Mouse (Mus musculus) liver, embryonic 12.5 days (tissue): Measurements from ENCODE around the gene Zfp553. TPM values are rescaled to one million over a fixed set of nuclear protein-coding genes. Genes with fewer than 3 reads are reported as not detected.

Experiments used
- ATAC-seq: fragments of 200-750 bp; cut with Nextera tagmentation; 2 replicates; pipeline ENCODE4 v1.8.0; 2017; ENCODE audit warnings: moderate number of reproducible peaks, mild to moderate bottlenecking, moderate library complexity
- H3K27ac ChIP-seq: fragments of 300-500 bp; sonication (generic); 2 replicates; pipeline ENCODE4 v1.5.1; 2016; ENCODE audit warnings: mild to moderate bottlenecking
- H3K27me3 ChIP-seq: fragments of 300-500 bp; sonication (generic); replicated peaks from 2 replicates; pipeline ENCODE4 v1.6.1; 2016; ENCODE audit warnings: mild to moderate bottlenecking, moderate library complexity
- H3K36me3 ChIP-seq: fragments of 300-500 bp; sonication (generic); 2 replicates; pipeline ENCODE4 v1.6.1; 2016; ENCODE audit warnings: mild to moderate bottlenecking, moderate library complexity
- H3K4me1 ChIP-seq: fragments of 300-500 bp; sonication (generic); 2 replicates; pipeline ENCODE4 v1.6.1; 2016
- H3K4me2 ChIP-seq: fragments of 300-500 bp; sonication (generic); 2 replicates; pipeline ENCODE4 v1.6.1; 2016; ENCODE audit warnings: mild to moderate bottlenecking, moderate library complexity
- H3K4me3 ChIP-seq: fragments of 300-500 bp; sonication (generic); 2 replicates; pipeline ENCODE4 v1.5.1; 2016; ENCODE audit warnings: mild to moderate bottlenecking, moderate library complexity
- H3K9ac ChIP-seq: fragments of 300-500 bp; sonication (generic); 2 replicates; pipeline ENCODE4 v1.6.1; 2016; ENCODE audit warnings: mild to moderate bottlenecking, moderate library complexity
- H3K9me3 ChIP-seq: fragments of 300-500 bp; sonication (generic); replicated peaks from 2 replicates; pipeline ENCODE4 v1.6.1; 2016; ENCODE audit warnings: mild to moderate bottlenecking, moderate library complexity
- WGBS: fragments of 180-500 bp; shearing (Covaris S2); methylation state at CpG from one replicate; pipeline ENCODE4 v1.1.7; 2016; ENCODE audit not compliant: insufficient replicate concordance; 5-methylcytosine and 5-hydroxymethylcytosine counted together
- polyA plus RNA-seq: library from polyadenylated mRNA; unstranded; fragments of >200 nt; fragmentation: Nextera tagmentation; extraction: Ambion mirVana; gene quantifications from 2 replicates; pipeline ENCODE4 v1.2.1, GENCODE M21; 2016

Zfp553 gene
- polyA plus RNA-seq, 1 experiment from 2014 or later, result 13.7 TPM

GRCm38 (mm10) chr7:127262218-127262961 lies 29.5 kb downstream of the Zfp553 start:
- peak overlapping the region; percentile 32; the same call in 1 of the 2 replicates for H3K4me2 ChIP-seq

GRCm38 (mm10) chr7:127263526-127263925 lies 30.7 kb downstream of the Zfp553 start:
- peaks cover 8% of the 10 kb centered on the region for H3K9me3 ChIP-seq
- no peak overlapping the region for H3K27ac ChIP-seq
- H3K9ac ChIP-seq, result no peak overlapping the region
- H3K27me3 ChIP-seq, result peaks cover 7% of the 10 kb centered on the region; the same call in 1 of the 2 replicates
- WGBS, result 88% methylated on average over 3 of the region's 3 CpGs
- ATAC-seq, result no peak
- H3K4me3 ChIP-seq, result no peak overlapping the region
- H3K4me2 ChIP-seq, result no peak overlapping the region
- peaks cover 44% of the 10 kb centered on the region for H3K4me1 ChIP-seq
- H3K36me3 ChIP-seq, result peaks cover 5% of the 10 kb centered on the region; the same call in 1 of the 2 replicates

More at GRCm38 (mm10) chr7:127262218-127262961, 29.5 kb downstream of the Zfp553 start:
- WGBS, result 48% methylated on average over 10 of the region's 10 CpGs
- Histone ChIP-seq H3K27me3 (peaks cover 7% of the 10 kb centered on the region; the same call in 1 of the 2 replicates), H3K9ac (no peak overlapping the region), H3K9me3 (0 out of 2 replicates have a peak, but pooled peaks cover 3% of the 10 kb centered on the region), H3K27ac (no peak overlapping the region), H3K4me1 (peaks cover 50% of the 10 kb centered on the region), H3K4me3 (no peak overlapping the region), H3K36me3 (peaks cover 8% of the 10 kb centered on the region; the same call in 1 of the 2 replicates)
- no peak for ATAC-seq

GRCm38 (mm10) chr7:127270256-127270655 lies 37.4 kb downstream of the Zfp553 start:
- Histone ChIP-seq H3K9ac (no peak overlapping the region), H3K4me1 (peaks cover 44% of the 10 kb centered on the region), H3K4me2 (no peak overlapping the region), H3K4me3 (no peak overlapping the region), H3K27ac (no peak overlapping the region), H3K27me3 (no peaks in the 10 kb centered on the region), H3K9me3 (peaks cover 8% of the 10 kb centered on the region), H3K36me3 (peaks cover 47% of the 10 kb centered on the region)
- 74% methylated on average over 2 of the region's 2 CpGs for WGBS
- no peak for ATAC-seq

- 69% methylated on average over 5 of the region's 5 CpGs for WGBS
- H3K4me1 ChIP-seq, result peaks cover 45% of the 10 kb centered on the region
- H3K4me3 ChIP-seq, result no peak overlapping the region
- H3K27ac ChIP-seq, result 0 out of 2 replicates have a peak overlapping the region, but pooled peaks have one; percentile 33
- no peak overlapping the region for H3K9ac ChIP-seq
- H3K27me3 ChIP-seq, result no peaks in the 10 kb centered on the region
- H3K4me2 ChIP-seq, result peak overlapping the region; percentile 95
- H3K36me3 ChIP-seq, result peaks cover 47% of the 10 kb centered on the region
- ATAC-seq, result no peak
- H3K9me3 ChIP-seq, result peaks cover 8% of the 10 kb centered on the region
Measured at GRCm38 (mm10) chr7:127270666-127271065, 37.8 kb downstream of the Zfp553 start.

- Histone ChIP-seq H3K27ac (0 out of 2 replicates have a peak overlapping the region, but pooled peaks have one; percentile 33), H3K9me3 (peaks cover 8% of the 10 kb centered on the region), H3K4me3 (0 out of 2 replicates have a peak overlapping the region, but pooled peaks have one; percentile 23), H3K27me3 (no peaks in the 10 kb centered on the region), H3K4me1 (peaks cover 45% of the 10 kb centered on the region), H3K4me2 (peak overlapping the region; percentile 95), H3K36me3 (peaks cover 47% of the 10 kb centered on the region), H3K9ac (no peak overlapping the region; the same call in 1 of the 2 replicates)
- 87% methylated on average over 4 of the region's 4 CpGs for WGBS
- ATAC-seq, result no peak
Measured at GRCm38 (mm10) chr7:127271093-127271492, 38.2 kb downstream of the Zfp553 start.

GRCm38 (mm10) chr7:127272566-127272965 lies 39.7 kb downstream of the Zfp553 start:
- Histone ChIP-seq H3K36me3 (peaks cover 47% of the 10 kb centered on the region), H3K9me3 (peaks cover 8% of the 10 kb centered on the region), H3K27me3 (no peaks in the 10 kb centered on the region), H3K4me2 (peak overlapping the region; percentile 95), H3K4me1 (peaks cover 45% of the 10 kb centered on the region), H3K27ac (peak overlapping the region; percentile 90), H3K4me3 (peak overlapping the region; percentile 96), H3K9ac (peak overlapping the region; percentile 97)
- ATAC-seq, result no peak
- 88% methylated on average over 15 of the region's 15 CpGs for WGBS

- 8% methylated on average over 50 of the region's 50 CpGs for WGBS
- no peaks in the 10 kb centered on the region for H3K27me3 ChIP-seq
- H3K36me3 ChIP-seq, result peaks cover 44% of the 10 kb centered on the region
- peak overlapping the region; percentile 90 for H3K27ac ChIP-seq
- peak overlapping the region; percentile 97 for H3K9ac ChIP-seq
- H3K9me3 ChIP-seq, result peaks cover 5% of the 10 kb centered on the region
- H3K4me2 ChIP-seq, result peak overlapping the region; percentile 95
- ATAC-seq, result peak; percentile 52
- peaks cover 51% of the 10 kb centered on the region for H3K4me1 ChIP-seq
- peak overlapping the region; percentile 96 for H3K4me3 ChIP-seq
Measured at GRCm38 (mm10) chr7:127273118-127273923, 40.5 kb downstream of the Zfp553 start.

GRCm38 (mm10) chr7:127273925-127274789 lies 41.3 kb downstream of the Zfp553 start, which contains the start of gene Sephs2:
TSS of gene Sephs2 (minus strand) at chr7:127274055.
- 5% methylated on average over 39 of the region's 39 CpGs for WGBS
- Histone ChIP-seq H3K4me1 (peaks cover 60% of the 10 kb centered on the region), H3K9me3 (no peaks in the 10 kb centered on the region; the same call in 1 of the 2 replicates), H3K4me3 (peak within 1 kb of the TSS; percentile 96), H3K27me3 (no peaks in the 10 kb centered on the region), H3K9ac (peak within 1 kb of the TSS; percentile 97), H3K4me2 (peak within 1 kb of the TSS; percentile 95), H3K36me3 (peaks cover 37% of the 10 kb centered on the region), H3K27ac (peak within 1 kb of the TSS; percentile 90)
- ATAC-seq, result peak; percentile 84

- H3K4me1 ChIP-seq, result peaks cover 65% of the 10 kb centered on the region
- H3K36me3 ChIP-seq, result peaks cover 13% of the 10 kb centered on the region
- no peak overlapping the region for H3K4me2 ChIP-seq
- H3K27ac ChIP-seq, result peak overlapping the region; percentile 59; the same call in 1 of the 2 replicates
- WGBS, result 64% methylated on average over 5 of the region's 5 CpGs
- no peak overlapping the region for H3K9ac ChIP-seq
- no peaks in the 10 kb centered on the region for H3K9me3 ChIP-seq
- ATAC-seq, result no peak
- no peak overlapping the region for H3K4me3 ChIP-seq
- H3K27me3 ChIP-seq, result no peaks in the 10 kb centered on the region
Measured at GRCm38 (mm10) chr7:127276519-127276961, 43.7 kb downstream of the Zfp553 start.

- H3K9me3 ChIP-seq, result no peaks in the 10 kb centered on the region
- H3K36me3 ChIP-seq, result no peaks in the 10 kb centered on the region
- ATAC-seq, result no peak; the same call in 1 of the 2 replicates
- peak overlapping the region; percentile 16; the same call in 1 of the 2 replicates for H3K27ac ChIP-seq
- no peaks in the 10 kb centered on the region for H3K27me3 ChIP-seq
- H3K4me2 ChIP-seq, result peak overlapping the region; percentile 19; the same call in 1 of the 2 replicates
- H3K4me1 ChIP-seq, result peaks cover 49% of the 10 kb centered on the region
- no peak overlapping the region for H3K4me3 ChIP-seq
- 16% methylated on average over 8 of the region's 8 CpGs for WGBS
- H3K9ac ChIP-seq, result no peak overlapping the region
Measured at GRCm38 (mm10) chr7:127278311-127278710, 45.5 kb downstream of the Zfp553 start.

GRCm38 (mm10) chr7:127280092-127280491 lies 47.2 kb downstream of the Zfp553 start:
- Histone ChIP-seq H3K27ac (no peak overlapping the region; the same call in 1 of the 2 replicates), H3K4me3 (no peak overlapping the region), H3K9ac (no peak overlapping the region), H3K36me3 (no peaks in the 10 kb centered on the region), H3K27me3 (no peaks in the 10 kb centered on the region), H3K4me1 (peaks cover 48% of the 10 kb centered on the region), H3K4me2 (no peak overlapping the region), H3K9me3 (no peaks in the 10 kb centered on the region)
- no peak for ATAC-seq
- 64% methylated on average over 3 of the region's 3 CpGs for WGBS
